Mouse (Mus musculus) forebrain, embryonic 12.5 days (tissue): Measurements from ENCODE around the gene Lmna. TPM values are rescaled to one million over a fixed set of nuclear protein-coding genes. Genes with fewer than 3 reads are reported as not detected.

Experiments
- ATAC-seq: fragments of 200-750 bp; cut with Nextera tagmentation; 2 replicates; pipeline ENCODE4 v1.8.0; 2017; ENCODE audit warnings: moderate TSS enrichment; ENCODE audit not compliant: low FRiP score
- H3K27ac ChIP-seq: fragments of 300-500 bp; sonication (generic); 2 replicates; pipeline ENCODE4 v1.5.1; 2016; ENCODE audit warnings: mild to moderate bottlenecking
- H3K27me3 ChIP-seq: fragments of 300-500 bp; sonication (generic); 2 replicates; pipeline ENCODE4 v1.6.1; 2016; ENCODE audit warnings: mild to moderate bottlenecking
- H3K36me3 ChIP-seq: fragments of 300-500 bp; sonication (generic); replicated peaks from 2 replicates; pipeline ENCODE4 v1.6.1; 2016; ENCODE audit warnings: mild to moderate bottlenecking
- H3K4me1 ChIP-seq: fragments of 300-500 bp; sonication (generic); 2 replicates; pipeline ENCODE4 v1.6.1; 2016
- H3K4me2 ChIP-seq: fragments of 300-500 bp; sonication (generic); 2 replicates; pipeline ENCODE4 v1.6.1; 2016; ENCODE audit warnings: mild to moderate bottlenecking, moderate library complexity
- H3K4me3 ChIP-seq: fragments of 300-500 bp; sonication (generic); replicated peaks from 2 replicates; pipeline ENCODE4 v1.5.1; 2016; ENCODE audit warnings: mild to moderate bottlenecking
- H3K9ac ChIP-seq: fragments of 300-500 bp; sonication (generic); 2 replicates; pipeline ENCODE4 v1.6.1; 2016; ENCODE audit warnings: mild to moderate bottlenecking
- H3K9me3 ChIP-seq: fragments of 300-500 bp; sonication (generic); 2 replicates; pipeline ENCODE4 v1.6.1; 2016
- WGBS: fragments of 180-500 bp; shearing (Covaris S2); methylation state at CpG from one replicate; pipeline ENCODE4 v1.1.7; 2016; 5-methylcytosine and 5-hydroxymethylcytosine counted together
- microRNA counts: library from miRNA; unstranded; fragments of <30 nt; microRNA quantifications from one replicate; lab custom pipeline; 2017
- microRNA-seq: library from miRNA; unstranded; fragments of <30 nt; microRNA quantifications from one replicate; pipeline ENCODE4, GENCODE M21; 2017
- polyA plus RNA-seq: library from polyadenylated mRNA; unstranded; fragments of >200 nt; fragmentation: Nextera tagmentation; extraction: Ambion mirVana; gene quantifications from 2 replicates; pipeline ENCODE4 v1.2.1, GENCODE M21; 2016

The Lmna gene
- polyA plus RNA-seq, 1 experiment from 2014 or later: 25.8 TPM

DNA sequence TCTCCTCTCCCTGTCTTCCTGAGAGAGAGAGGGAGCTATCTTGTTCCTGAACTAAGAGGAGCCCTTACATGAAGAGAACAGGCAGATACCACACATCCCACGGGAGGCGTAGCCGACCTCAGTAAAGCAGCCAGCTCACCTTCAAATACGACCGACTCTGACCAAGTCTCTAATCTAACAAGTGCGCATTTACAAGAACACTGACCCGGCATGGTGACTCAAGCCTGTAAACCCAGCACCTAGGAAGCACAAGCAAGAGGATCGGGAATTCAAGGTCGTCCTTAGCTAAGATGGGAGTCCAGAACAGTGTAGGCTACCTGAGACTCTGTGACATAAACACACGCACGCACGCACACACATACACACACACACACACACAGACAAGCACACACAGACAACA, 67.3 kb downstream of the Lmna start:
- no peak overlapping the region for H3K27ac ChIP-seq
- no peak overlapping the region for H3K4me3 ChIP-seq
- WGBS: 87% methylated on average over 12 of the region's 12 CpGs
- H3K9me3 ChIP-seq: no peaks in the 10 kb centered on the region
- ATAC-seq: no peak
- H3K36me3 ChIP-seq: 0 out of 2 replicates have a peak, but pooled peaks cover 5% of the 10 kb centered on the region
- H3K4me2 ChIP-seq: no peak overlapping the region
- H3K9ac ChIP-seq: no peak overlapping the region
- 0 out of 2 replicates have a peak, but pooled peaks cover 4% of the 10 kb centered on the region for H3K27me3 ChIP-seq
- H3K4me1 ChIP-seq: peaks cover 19% of the 10 kb centered on the region

DNA sequence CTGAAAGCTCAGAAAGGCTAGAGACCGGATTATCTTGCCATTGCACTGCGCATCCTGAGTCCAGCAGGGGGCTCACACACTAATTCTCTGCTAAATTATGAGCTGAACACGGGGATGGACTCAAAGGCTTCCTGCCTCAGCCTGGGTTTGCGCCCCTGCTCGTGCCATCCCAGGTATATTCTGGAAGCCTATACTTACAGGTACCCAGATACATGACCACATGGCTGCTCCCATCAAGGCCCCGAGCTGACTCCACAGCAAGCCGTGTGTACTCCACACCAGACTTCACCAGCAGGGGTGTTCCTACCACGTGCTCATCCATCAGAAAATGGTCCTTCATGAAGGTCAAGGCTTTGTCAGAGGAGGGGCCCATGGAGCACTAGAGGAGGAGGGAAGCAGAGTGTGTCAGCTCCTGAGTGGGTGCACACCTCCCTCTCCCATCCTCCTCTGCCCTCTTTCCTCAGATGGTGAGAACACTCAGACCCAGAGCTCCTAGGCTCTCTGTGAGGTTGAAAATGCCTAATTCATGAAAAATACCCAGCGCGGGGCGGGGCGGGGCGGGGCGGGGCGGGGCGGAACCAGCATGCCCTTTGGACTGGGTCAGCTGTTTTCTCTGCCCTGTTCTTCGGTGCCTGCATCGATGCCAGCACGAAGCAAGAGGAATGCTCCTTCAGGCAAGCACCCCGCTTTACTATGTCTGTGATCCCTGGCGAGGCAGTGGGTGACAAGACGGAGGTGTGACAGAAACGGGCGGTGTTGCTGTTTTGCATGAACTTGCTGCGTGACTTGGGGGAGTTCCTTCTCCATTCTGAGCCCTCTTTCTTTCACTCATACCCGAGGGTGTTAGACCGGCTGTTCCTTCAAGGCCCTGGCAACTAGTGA, 69.0 kb downstream of the Lmna start:
- no peak overlapping the region for H3K4me3 ChIP-seq
- peak overlapping the region; percentile 31 for H3K4me2 ChIP-seq
- peak overlapping the region; percentile 27; the same call in 1 of the 2 replicates for H3K9ac ChIP-seq
- no peak for ATAC-seq
- H3K36me3 ChIP-seq: peaks cover 7% of the 10 kb centered on the region; the same call in 1 of the 2 replicates
- no peak overlapping the region for H3K27ac ChIP-seq
- H3K9me3 ChIP-seq: no peaks in the 10 kb centered on the region
- H3K4me1 ChIP-seq: peaks cover 32% of the 10 kb centered on the region
- H3K27me3 ChIP-seq: 0 out of 2 replicates have a peak, but pooled peaks cover 4% of the 10 kb centered on the region
- 31% methylated on average over 25 of the region's 27 CpGs for WGBS

DNA sequence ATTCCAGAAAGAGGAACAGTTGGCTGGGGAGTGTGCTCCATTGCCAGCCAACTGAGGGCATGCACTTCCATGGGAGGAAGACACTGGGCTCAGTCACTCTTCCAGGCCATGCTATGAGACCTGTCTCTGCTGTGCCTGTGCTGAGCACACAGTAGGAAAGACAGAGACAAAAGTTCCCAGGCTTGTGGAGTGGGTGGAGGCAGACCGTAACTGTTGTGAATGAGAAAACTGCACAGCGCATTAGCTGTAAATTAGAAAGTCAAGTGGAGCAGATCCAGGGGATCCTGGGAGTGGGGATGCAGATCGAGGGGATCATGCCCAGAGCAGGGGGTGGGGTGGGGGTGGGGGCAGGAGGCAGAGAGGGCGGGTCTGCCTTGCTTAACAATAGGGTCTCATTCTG, 70.2 kb downstream of the Lmna start:
- Histone ChIP-seq H3K4me3 (no peak overlapping the region), H3K36me3 (peaks cover 9% of the 10 kb centered on the region; the same call in 1 of the 2 replicates), H3K4me2 (no peak overlapping the region), H3K9ac (no peak overlapping the region), H3K27me3 (0 out of 2 replicates have a peak, but pooled peaks cover 4% of the 10 kb centered on the region), H3K4me1 (peaks cover 29% of the 10 kb centered on the region), H3K9me3 (no peaks in the 10 kb centered on the region), H3K27ac (no peak overlapping the region)
- ATAC-seq: no peak
- 50% methylated on average over 4 of the region's 4 CpGs for WGBS

DNA sequence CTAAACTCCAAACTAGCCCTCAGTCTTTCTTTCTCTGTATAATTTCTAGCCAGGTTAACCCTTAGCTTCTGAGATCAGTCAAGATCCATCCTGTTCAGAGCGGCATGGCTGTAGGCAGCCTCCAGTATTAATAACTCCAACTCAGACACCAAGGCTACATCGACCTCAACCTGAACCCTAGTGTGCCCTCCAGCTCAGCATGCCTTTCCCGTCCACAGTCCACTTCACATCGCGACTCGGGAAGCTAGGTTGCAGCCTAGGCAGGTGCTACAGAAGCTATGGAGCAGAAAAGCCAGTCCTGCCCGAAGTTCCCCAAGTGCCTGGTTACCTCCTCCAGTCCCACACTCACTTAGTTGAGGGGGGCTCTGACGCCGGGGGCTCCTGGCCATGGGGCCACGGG, 72.3 kb downstream of the Lmna start:
- Histone ChIP-seq H3K27me3 (0 out of 2 replicates have a peak, but pooled peaks cover 8% of the 10 kb centered on the region), H3K36me3 (peaks cover 5% of the 10 kb centered on the region; the same call in 1 of the 2 replicates), H3K27ac (no peak overlapping the region), H3K4me2 (peak overlapping the region; percentile 54), H3K4me1 (peaks cover 29% of the 10 kb centered on the region), H3K9ac (peak overlapping the region; percentile 25; the same call in 1 of the 2 replicates), H3K4me3 (peak overlapping the region; percentile 33; the same call in 1 of the 2 replicates), H3K9me3 (no peaks in the 10 kb centered on the region)
- ATAC-seq: no peak
- WGBS: 86% methylated on average over 10 of the region's 10 CpGs

DNA sequence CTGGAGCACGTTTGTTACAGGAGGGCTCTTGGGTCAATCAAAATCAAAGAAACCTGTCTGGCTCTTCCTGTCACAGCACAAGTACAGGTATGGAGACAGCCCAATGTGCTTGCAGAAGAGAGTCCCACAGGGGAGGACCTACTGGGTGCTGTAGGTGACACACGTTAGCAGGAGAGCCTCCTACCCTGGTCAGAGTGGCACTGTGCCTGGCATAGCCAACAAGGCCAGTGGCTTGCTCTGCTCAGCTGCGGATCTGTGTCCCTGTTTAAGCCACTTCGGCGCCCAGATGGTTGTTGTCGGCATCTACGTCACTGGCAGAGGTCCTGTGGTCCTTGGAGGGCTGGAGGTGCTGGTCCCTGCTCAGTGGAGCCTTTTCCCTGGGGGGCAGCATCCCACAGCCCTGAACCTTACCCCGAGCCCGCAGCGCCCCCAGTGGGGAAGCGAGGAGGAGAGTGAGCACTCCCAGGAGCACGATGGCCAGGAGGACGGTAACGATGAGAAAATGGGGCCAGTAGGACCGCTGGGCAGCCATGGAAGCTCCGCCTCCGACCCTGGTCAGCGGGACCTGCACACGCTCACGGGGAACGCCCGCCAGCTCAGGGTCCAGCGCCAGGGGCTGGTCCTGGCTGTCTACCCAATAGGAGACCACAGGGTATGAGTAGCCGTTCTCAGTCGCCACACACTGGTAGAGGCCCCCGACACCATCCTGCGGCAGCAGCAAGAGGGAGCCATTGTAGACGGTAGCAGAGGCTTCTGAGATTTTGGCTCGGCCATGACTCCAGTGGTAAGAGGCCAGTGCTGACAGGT, 73.2 kb downstream of the Lmna start:
- Histone ChIP-seq H3K9ac (peak overlapping the region; percentile 25; the same call in 1 of the 2 replicates), H3K9me3 (no peaks in the 10 kb centered on the region), H3K4me3 (peak overlapping the region; percentile 33), H3K27me3 (0 out of 2 replicates have a peak, but pooled peaks cover 8% of the 10 kb centered on the region), H3K4me2 (peak overlapping the region; percentile 54), H3K27ac (peak overlapping the region; percentile 25; the same call in 1 of the 2 replicates), H3K36me3 (peaks cover 5% of the 10 kb centered on the region; the same call in 1 of the 2 replicates), H3K4me1 (peaks cover 29% of the 10 kb centered on the region)
- ATAC-seq: peak; percentile 86
- 14% methylated on average over 29 of the region's 29 CpGs for WGBS

DNA sequence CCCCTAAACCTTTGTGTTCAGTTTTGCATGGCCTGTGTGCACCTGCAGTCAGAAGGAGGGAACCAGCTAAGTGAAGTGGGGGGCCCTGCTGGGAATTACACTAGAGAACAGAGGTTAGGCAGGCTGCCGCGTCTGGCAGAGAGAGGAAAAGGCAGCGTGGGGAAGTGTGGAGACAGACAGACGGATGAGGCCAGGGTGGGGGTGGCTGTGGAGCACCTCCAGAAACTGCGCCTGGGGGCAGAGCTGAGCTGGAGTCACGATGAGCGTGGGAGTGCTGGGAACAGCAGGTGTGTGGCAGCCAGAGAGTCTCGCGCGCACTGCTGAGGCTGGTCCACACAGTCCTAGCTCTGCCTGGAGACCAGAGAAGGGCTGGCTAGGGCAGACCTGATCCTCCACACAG, 74.2 kb downstream of the Lmna start:
- Histone ChIP-seq H3K4me3 (no peak overlapping the region), H3K27me3 (0 out of 2 replicates have a peak, but pooled peaks cover 8% of the 10 kb centered on the region), H3K9ac (no peak overlapping the region), H3K36me3 (peaks cover 5% of the 10 kb centered on the region; the same call in 1 of the 2 replicates), H3K4me1 (peaks cover 21% of the 10 kb centered on the region), H3K4me2 (no peak overlapping the region), H3K27ac (0 out of 2 replicates have a peak overlapping the region, but pooled peaks have one; percentile 8), H3K9me3 (no peaks in the 10 kb centered on the region)
- 73% methylated on average over 10 of the region's 10 CpGs for WGBS
- no peak for ATAC-seq

MicroRNAs within 50 kb of the gene (microRNA counts, 519-probe panel; counts per million panel counts)
- not detected for microRNA mmu-miR-1905 (lab: Ali Mortazavi, UCI)

Small RNA genes within 50 kb of the gene (microRNA-seq; reads per million reads assigned to microRNA genes)
- gene Mir1905 (not detected), gene Mir7011 (not detected)

Other genes with a start within 250 kb of the Lmna start
- 0.31 TPM in 1 of 2 replicates, not detected in the other for gene Gm38392, start 222.7 kb downstream of the Lmna start, polyA plus RNA-seq
- 11.4 and 11.7 TPM in 2 replicates for gene Tsacc, start 213.0 kb downstream of the Lmna start, polyA plus RNA-seq
- 627 and 646 TPM in 2 replicates for gene Cct3, start 212.8 kb downstream of the Lmna start, polyA plus RNA-seq
- gene Glmp, start 184.9 kb downstream of the Lmna start, polyA plus RNA-seq: 86.7 and 87.5 TPM in 2 replicates
- gene Tmem79, start 173.8 kb downstream of the Lmna start, polyA plus RNA-seq: 1.9 and 3.3 TPM in 2 replicates
- 80.0 and 81.2 TPM in 2 replicates for gene Smg5, start 173.7 kb downstream of the Lmna start, polyA plus RNA-seq
- 1.0 and 1.6 TPM in 2 replicates for gene Paqr6, start 145.4 kb downstream of the Lmna start, polyA plus RNA-seq
- 0.18 TPM in 1 of 2 replicates, not detected in the other for gene Bglap3, start 137.2 kb downstream of the Lmna start, polyA plus RNA-seq
- gene Bglap2, start 131.3 kb downstream of the Lmna start, polyA plus RNA-seq: not detected in 2 replicates
- gene Bglap, start 125.5 kb downstream of the Lmna start, polyA plus RNA-seq: not detected in 2 replicates
- gene Pmf1, start 99.6 kb downstream of the Lmna start, polyA plus RNA-seq: 119 and 120 TPM in 2 replicates
- gene Slc25a44, start 84.8 kb downstream of the Lmna start, polyA plus RNA-seq: 22.7 and 24.9 TPM in 2 replicates
- 15.3 and 16.0 TPM in 2 replicates for gene Sema4a, start 48.8 kb downstream of the Lmna start, polyA plus RNA-seq
- 51.0 and 53.2 TPM in 2 replicates for gene Mex3a, start 22.4 kb upstream of the Lmna start, polyA plus RNA-seq
- 0.82 and 1.2 TPM in 2 replicates for gene Rab25, start 38.3 kb upstream of the Lmna start, polyA plus RNA-seq
- gene Lamtor2, start 43.1 kb upstream of the Lmna start, polyA plus RNA-seq: 137 and 138 TPM in 2 replicates
- gene Ubqln4, start 43.8 kb upstream of the Lmna start, polyA plus RNA-seq: 64.1 and 64.4 TPM in 2 replicates
- gene Ssr2, start 65.9 kb upstream of the Lmna start, polyA plus RNA-seq: 118 and 135 TPM in 2 replicates
- 146 and 147 TPM in 2 replicates for gene Arhgef2, start 96.0 kb upstream of the Lmna start, polyA plus RNA-seq
- gene Rxfp4, start 143.2 kb upstream of the Lmna start, polyA plus RNA-seq: not detected in 2 replicates
- 117 and 118 TPM in 2 replicates for gene Khdc4, start 175.8 kb upstream of the Lmna start, polyA plus RNA-seq
- 38.2 and 40.9 TPM in 2 replicates for gene Rit1, start 206.9 kb upstream of the Lmna start, polyA plus RNA-seq